Mouse (Mus musculus) gastrocnemius, postnatal 4 days (tissue): ENCODE data around the gene Tnip2. TPM values are rescaled to one million over a fixed set of nuclear protein-coding genes. Genes with fewer than 3 reads are reported as not detected.
A peak's percentile ranks its signal among the peaks of the same experiment; 100 is the strongest.

Experiments
- DNase-seq, 2 experiments: peaks; one replicate each; pipeline ENCODE4 v3.0.0; 2021 to 2022; ENCODE audit warnings: low spot score in 2 of 2, mixed read lengths in 2 of 2
- total RNA-seq, 2 experiments: library from RNA; stranded (reverse); gene quantifications; 2 replicates each; pipeline ENCODE4 v1.2.3; 2021

Gene Tnip2
- total RNA-seq, 2 experiments from 2014 or later: 9.8 to 10.1 TPM

DNA sequence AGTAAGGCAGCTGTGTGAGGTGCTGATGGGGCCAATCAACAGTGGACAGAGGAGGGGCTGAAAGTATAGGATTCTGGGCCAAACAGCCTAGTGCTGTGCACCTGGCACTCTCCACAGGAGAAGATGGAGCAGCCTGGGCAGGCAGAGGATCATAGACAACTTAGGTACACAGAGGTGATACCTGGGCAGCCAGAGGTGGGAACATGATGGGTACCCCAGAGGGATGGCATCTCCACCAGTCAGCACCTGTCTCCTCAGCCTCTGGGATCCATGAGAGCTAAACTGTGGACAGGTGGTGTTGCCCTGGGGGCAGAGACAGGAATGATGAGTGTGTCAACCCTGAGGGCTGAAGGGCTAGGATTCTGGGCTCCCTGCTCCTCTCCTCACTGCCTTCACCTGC, 10.7 kb upstream of the Tnip2 start:
- DNase-seq: no peak

DNA sequence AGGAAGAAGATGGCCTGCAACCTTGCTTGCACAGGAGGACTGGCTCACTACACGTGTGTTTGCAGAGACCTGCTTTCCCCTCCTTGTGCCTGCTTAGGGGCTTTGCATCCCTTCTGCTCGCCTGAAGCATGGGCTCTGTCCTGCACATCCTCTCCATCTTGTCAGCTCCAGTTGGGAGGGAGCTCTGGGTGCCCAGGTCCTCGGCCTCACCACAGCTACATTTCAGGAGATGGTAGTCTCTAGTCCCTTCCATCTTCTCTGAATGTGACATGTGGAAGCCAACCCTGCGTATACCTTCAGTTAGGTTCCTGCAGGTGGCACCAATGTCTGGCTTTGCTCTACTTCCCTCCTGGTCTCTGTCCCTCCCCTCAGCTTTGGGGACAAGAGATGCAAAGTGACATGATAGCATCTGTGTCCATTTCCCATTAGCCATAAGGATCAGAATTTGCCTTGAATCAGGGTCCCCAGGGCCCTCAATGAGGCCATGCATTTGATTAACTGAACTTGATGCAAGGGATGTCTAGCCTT, 10.2 kb upstream of the Tnip2 start:
- no peak for DNase-seq

DNA sequence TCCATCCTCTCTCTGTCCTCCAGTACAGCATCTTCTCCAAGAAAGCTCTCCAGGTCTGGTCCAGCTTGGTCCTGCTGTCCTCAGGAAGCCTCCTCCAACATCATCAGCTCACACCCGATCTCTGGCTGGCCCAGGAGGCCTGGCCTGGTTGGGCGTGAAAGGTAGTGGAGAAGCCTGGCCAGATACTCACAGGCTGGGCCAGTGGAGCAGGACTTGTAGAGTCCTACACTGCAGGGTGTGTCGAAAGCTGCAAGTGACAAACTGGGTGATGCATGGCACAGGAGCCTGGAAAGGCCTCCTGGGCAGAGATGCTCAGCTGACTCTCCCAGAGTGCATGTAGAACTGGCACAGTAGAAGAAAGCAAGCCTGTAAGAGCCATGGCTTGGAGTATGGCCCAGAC, 7.5 kb upstream of the Tnip2 start:
- DNase-seq: no peak

DNA sequence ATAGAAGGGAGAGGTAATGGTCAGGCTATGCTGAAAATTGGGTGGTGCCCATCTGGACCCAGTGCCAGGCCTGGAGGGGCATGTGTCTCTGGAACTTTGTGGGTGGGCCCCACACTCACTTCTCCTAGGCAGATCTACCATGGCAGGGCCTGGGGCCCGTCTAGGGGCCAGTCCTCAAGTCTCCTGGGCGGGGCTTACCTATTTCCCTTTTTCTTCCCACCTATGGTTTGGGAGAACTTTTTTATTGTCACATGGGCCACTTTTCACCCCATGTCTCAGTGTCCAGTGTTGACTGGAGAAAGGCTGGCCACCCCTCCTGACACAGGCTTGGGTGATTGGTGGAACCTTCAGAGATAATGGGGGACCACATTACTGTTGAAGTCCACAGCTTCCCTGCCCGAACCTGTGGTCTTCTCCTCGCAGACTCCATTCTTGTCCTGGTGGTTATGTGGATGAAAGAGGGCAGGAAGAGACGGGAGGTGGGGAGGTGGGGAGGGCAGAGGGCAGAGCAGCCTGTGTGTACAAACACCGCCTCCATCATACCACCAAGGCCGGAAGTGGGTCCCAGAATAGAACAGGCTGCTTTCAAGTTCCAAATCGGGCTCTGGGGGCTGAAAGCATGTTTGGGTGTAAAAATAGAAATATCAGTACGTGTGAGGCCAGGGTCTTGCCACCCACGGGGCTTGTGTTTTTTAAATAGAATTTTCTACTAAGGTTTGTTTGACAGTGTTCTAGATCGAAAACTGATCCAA, 6.8 kb upstream of the Tnip2 start:
- no peak for DNase-seq

DNA sequence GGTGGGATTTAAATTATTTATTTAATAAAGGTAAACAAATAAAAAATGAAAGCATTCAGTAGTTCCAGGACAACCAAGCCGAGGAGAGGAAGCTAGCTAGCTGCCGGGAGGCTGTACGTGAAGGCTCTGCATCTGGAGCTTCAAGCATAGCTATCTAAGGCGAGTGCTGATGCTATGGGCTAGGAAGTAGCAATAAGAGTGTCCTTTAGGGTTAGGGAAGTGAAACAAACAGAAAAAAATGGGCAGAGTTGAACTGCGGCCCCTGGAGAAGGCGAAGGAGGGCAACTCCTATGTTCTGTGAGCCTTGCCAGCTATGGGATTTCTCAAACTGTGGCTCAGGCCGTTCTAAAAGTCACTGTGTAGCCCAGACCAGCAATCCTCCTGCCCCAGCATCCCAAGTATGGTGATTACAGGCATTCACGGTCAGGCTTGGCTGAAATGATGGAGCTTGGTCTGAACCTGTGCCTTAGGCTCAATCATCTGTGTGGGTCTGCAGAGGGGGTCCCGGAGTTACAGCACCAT, 5.7 kb upstream of the Tnip2 start:
- DNase-seq: no peak

DNA sequence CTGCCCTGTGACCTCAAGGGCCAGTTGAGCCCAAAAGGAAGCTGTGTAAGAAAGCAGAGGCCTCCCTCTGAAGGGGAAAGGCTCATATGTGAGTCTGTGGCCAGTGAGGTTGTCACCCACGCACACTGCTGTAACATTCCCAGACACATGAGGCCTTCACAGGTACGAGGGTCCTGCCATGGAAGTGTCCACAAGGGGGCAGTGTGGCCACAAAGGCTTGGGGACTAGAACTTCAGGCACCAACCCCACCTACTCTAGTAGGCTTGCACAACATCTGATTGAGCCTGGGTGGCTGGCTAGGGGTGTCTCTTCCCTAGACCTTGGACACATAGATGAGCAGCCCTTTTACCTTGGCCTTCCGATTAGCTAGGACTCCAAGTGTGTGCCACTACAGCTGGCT, 4.1 kb upstream of the Tnip2 start:
- DNase-seq: peak; percentile 52 to 72

DNA sequence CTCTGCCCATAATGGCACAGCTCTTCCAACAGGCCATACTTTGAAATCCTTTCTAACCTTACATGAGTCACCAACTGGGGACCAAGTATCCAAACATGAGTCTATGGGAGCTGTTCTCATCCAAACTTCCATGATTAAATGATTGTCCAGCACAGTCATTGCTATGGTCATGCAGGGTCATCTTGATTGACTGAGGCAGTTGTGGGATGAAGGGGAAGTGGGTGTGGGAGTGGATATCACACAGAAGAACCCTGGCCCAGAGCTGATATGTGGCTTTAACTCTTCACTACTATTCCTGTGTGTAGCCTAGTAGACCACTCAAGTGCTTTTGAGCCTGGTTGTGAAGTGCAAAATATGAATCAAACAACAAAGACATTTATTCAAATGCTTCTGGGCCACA, 1.3 kb upstream of the Tnip2 start:
- DNase-seq: no peak

DNA sequence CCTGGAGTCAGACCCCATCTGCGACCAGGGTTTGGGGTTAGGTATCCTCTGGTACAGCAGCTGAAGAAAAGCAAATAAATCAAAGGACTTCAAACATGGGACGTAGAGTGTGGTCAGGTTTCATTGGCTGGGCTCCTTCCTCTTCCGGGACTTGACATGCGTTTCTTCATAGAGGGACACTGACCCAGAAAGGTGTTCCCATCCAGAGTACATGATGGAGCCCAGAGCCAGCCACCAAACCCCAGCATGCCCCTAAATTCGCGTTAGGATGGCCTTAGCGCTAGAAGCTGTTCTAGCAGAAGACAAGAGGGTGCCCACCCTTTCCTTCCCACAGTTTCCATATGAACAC, 401 bp upstream of the Tnip2 start:
- DNase-seq: no peak

DNA sequence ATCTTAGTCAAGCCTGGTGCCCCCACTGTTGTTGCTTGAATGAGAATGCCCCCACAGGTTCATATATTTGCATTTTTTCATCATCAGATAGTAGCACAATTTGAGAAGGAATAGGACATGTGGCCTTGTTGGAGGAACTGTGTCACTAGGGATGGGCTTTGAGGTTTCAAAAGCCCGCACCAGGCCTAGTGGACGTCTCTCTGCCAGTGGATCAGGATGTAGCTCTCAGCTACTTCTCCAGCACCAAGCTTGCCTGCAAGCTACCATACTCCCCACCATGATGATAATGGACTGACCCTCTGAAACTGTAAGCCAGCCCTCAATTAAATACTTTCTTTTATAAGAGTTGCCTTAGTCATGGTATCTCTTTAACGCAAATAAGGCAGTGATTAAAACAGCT, 1.3 kb downstream of the Tnip2 start:
- DNase-seq: no peak

DNA sequence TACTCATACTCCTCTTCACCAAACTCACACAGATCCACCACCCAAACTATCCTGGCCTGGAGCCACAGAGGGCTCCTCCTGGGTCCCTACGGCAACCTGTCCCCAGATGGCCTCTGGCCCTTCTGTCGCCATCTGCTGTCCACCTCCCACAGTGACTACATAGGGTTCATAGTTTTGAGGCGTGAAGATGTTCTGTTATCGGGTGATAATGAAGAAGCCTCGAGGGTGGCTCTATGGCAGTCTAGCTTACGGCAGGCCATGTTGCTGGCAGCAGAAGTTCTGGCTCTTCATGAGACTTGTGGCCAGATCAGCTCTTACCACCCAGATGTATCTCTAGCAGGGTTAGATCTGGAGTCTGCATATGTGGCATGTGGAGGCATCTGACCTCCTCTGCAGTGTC, 11.0 kb downstream of the Tnip2 start:
- DNase-seq: no peak

DNA sequence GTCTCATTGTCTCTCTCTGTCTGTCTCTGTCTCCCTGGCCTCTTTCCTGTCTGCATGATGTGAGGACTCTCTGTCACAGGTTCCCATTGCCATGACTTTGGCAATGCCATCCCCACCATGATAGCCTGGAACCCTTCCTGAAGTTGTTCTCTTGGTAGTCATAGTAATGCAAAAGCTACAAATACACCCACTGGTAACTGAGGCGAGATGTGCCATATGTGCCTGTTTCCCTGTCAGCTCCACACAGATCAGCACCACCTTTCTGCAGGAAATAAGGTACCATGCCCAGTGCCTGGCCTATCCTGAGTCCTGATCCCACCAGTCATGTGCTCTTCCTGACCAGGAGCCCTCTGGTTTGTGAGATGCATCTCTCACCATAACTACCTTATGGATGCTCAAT, 11.4 kb downstream of the Tnip2 start:
- no peak for DNase-seq

DNA sequence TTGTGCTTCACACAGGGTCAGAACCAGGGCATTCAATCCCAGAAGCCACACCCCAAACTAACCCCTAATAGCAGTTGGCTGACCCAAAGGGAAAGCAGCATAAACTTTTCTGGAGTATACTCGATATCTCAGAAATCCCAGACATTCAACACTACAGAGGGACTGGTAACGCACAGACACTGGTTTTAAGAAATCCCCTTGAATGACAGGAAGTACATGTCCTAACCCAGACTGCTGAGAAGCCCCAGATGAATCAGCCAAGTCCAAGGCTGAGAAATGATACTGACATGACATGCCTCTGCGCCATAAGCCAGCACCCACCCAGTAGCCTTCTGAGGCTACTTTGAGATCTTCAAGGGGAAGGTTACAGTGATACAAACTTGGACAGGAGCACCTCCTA, 12.2 kb downstream of the Tnip2 start:
- no peak for DNase-seq

DNA sequence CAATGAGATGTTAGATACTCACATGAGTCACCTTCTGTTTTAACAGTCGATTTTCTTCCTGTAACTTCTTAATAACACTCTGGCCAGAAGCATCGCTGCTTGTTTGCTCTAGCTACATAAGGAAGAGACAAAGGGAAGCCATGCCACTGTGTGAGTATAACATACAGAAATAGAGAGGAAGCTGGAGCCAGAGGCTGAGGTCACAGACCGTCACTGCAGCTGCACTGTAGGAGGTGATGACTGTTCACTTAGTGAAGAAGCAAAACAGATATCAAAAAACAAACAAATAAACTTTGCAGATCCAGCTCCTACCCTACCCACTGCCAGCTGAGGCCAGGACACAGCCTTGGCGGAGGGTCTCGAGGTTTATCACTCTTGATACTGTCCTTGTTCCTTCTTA, 12.9 kb downstream of the Tnip2 start:
- no peak for DNase-seq

DNA sequence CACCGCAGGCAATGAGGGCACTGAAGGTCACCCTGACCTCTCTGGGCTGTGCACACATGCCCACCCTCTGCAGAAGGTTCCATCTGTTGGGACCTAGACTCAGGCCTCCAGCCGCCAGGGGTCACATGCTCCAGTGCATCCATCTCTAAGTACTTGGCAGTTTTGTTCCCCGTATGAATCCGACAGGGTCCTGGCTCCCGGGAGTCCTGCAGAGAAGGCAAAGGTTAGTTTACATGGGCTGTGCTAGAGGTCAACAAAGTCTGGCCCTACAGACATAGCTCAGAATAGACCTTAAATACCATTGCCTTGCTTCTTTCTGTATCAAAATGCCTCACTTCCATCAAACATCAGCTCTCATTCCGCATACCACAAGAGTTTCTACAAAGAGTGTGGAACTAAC, 17.0 kb downstream of the Tnip2 start:
- no peak for DNase-seq

DNA sequence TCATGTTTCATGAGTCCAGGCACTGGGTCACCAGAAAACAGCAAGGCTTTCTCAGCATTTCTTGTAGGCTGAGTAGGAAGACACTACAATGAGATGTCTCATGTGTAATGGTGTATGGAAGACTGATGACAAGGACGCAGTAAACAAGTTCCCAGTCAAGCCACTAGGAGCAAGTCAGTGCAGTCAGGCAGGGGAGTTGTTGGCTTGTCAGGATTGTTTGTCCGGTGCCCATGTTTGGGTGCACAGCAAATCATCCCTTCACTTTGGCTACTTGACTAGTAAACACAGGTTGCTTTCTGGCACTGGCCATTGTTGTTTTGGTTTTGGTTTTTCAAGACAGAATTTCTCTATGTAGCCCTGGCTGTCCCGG, 24.4 kb downstream of the Tnip2 start:
- DNase-seq: no peak

DNA sequence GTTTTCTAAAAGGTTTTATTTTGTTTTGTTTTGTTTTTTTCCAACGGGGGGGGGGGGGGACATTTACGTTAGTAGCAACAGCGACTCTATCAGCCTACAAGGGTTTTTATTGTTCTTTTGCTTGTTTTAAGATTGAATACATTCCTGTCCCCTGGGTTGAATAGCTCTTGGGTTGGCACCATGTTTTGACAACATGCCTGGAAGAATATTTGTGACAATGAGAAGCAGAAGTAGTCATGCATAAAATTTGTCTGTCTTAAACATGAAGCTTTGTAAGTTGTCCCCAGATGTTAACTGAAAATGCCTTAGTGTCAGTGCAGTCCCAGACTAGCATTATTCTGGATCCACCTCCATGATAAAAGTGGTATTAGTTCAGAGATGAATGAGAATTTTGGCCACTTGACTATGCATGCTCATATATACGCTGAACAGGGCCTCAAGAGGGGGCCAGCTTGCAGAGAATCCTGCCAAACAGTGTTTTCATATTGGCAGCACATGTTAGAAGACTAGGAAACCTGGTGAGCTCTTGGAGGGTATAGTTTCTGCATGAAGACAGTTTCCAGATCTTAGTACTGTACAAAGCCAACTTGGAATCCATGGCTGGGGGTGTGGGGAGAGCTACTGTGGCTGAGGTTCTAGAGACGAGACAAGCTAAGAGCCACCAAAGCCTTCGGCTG, 24.9 kb downstream of the Tnip2 start:
- DNase-seq: no peak

DNA sequence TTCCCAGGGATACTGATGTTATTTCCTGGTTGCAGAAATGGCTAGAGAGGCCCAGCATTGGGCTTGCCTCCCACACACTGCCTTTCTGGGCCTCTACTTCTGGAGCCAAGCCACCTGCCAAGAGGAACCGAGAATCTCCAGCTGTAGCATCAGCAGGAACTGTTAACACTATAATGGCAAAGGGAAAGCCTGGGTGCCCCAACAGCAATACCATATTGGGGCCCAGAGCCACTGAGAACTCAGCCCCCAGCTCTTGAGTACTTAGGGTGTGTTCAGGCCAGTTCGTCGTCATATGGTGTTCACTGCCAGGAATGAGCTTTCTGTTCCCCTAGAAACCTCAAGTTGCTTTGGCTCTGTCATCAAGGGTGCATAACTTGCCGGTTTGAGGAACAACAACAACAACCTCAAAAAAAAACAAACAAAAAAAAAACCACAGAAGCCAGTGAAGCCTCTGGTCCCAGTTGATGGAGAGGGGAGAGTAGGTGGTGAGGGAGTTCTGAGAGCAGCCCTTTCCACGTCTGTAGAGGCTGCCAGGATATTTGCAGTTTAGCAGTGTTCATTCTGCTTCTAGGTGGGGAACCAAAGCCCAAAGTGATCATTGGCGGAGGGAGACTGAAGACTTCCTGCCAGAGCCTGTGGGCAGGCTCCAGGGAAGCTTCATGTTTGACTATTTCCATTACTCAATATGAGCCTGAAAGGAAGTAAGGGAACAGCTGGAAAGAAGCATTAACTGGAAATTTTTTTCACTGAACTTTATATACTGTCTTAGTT, 26.3 kb downstream of the Tnip2 start:
- peak in 1 of 2 experiments; percentile 35 for DNase-seq

DNA sequence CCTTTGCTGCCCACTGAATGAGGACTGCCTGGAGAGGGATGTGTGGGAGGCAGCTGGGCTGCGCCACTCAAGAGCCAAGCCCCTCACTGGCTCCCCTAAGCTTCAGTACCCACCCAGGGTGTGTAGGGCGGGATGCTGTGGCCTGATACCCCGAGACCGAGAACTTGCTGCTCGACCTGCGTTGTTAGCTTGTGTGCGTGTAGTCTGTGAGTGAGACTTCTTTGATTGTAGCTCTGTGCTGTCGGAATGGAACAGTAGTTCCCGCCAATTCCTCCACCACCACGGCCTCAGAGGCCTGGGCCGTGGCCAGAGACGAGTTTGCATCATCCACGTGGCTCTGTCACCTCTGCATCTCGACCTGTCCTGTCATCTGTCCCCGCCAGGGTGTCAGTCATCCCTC, 28.1 kb downstream of the Tnip2 start:
- DNase-seq: no peak

DNA sequence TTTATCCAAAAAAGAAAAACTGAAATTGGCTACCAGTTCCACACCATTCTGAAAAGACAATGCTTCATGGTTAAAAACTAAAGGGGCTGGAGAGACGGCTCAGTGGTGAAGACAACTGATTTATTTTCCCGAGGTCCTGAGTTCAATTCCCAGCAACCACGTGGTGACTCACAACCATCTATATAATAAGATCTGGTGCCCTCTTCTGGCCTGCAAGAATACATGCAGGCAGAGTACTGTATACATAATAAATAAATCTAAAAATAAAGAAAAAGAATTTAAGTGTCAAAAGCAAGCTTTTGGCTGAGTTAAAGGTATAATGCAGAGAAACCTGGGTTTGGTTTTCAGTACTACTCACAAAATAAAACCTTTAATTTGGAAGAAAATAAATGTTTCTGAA, 32.9 kb downstream of the Tnip2 start:
- DNase-seq: no peak

DNA sequence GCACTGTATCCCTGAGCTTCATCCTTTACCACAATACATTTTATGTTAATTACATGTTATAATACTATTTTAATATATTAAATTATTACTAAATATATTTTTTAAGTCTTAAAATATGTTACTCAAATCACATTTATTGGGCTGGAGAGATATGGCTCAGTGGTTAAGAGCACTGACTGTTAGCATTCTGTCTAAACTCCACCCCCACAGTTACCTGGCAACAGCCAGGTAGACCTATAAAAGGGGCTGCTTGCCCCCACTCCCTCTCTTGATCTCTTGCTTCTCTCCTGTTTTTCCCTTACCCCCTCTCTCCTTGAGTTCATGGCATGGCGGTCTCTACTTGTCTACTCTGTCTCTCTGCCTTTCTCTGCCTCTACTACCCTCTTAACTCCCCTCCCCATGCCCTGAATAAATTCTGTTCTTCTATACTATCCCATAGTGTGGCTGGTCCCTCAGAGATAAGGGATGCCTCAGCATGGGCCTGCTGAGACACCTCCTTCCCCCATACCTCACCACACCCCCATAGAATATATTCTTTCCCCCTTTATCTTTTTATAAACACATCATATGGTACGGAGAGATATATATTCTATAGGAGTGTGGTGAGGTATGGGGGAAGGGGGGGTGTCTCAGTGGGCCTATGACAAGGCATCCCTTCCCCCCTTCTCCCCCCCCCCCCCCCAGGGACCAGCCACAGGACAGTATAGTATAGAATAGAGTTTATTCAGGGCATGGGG, 45.6 kb downstream of the Tnip2 start:
- no peak for DNase-seq

DNA sequence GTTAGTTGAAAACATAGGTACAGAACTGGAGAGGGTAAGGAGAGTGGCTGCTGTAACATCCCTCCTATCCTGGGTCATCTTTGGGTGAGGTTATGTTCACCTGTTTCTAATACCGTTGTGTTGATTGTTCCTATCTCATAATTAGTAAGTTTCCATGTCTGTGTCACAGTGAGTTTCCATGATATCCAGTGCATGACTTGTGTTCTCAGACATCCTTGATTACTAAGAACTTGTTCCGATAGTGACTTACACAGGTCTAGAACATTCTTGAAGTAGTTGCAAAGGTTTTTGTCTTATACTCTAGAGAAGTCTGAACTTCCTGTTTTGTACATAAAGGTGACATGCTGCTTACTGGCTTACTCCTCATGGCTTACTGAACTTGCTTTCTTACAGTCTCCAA, 47.1 kb downstream of the Tnip2 start:
- DNase-seq: no peak
